Comparison of ENCODE assay signal across 8 mouse cellular contexts in the genomic region with DNA sequence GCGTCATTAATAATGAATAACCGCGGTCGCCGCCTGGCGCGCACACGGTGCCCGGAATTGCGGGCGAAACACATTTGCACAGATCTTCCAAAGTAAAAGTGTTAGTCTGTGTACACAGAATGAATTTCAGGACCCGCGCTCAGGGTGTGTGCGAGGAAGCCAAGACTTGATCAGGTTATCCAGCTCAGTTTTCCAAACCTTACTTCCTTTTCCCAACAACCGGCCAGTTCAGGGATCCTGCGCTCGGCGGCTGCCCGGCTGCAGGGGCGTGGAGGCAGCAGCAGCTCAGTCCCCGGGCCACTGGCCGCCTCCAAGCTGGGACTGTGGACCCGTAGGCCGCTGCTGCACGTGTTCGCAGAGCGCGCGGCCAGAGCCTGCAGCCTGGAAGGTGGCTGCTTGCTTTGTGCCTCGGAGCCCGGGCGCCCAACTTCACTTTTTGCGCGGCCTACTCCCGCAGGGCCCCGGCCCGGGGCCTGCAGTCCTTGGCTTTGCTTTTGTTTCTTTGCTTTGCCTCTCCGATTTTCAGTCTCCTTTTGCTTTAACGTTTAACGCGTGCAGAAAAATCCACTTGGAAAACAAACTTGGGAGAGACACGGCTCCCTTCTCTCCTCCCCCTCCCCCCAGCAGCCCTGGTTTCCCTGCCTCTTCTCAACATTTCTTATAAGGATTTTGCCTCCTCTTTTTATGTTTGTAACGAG. TPM values are rescaled to one million over a fixed set of nuclear protein-coding genes. Genes with fewer than 3 reads are reported as not detected.
DNase-seq lines count a peak whose midpoint lies in the region; ATAC-seq and TF ChIP-seq lines count a peak whose summit lies in the region.

No protein-coding gene starts in this region.

- under 1% methylated on average over 43 of the region's 43 CpGs for WGBS in embryonic facial prominence, embryonic 15.5 days
- WGBS in hindbrain, embryonic 13.5 days: under 1% methylated on average over 43 of the region's 43 CpGs
- WGBS in liver, embryonic 14.5 days (ENCODE audit: insufficient replicate concordance): under 1% methylated on average over 43 of the region's 43 CpGs
- under 1% methylated on average over 43 of the region's 43 CpGs for whole genome bisulfite sequencing in spleen, adult 2 months

- no peak for TF ChIP-seq CTCF in MEL (IDR thresholded peaks at IDR 0.05 in 2 of 3, conservative IDR thresholded peaks at IDR 0.05 in 1 of 3; ENCODE audit: control insufficient read depth in 1 of 3, insufficient read depth in 1 of 3, low read depth in 2 of 3, low read length in 3 of 3, poor library complexity in 1 of 3, severe bottlenecking in 1 of 3)
- no peak for TF ChIP-seq CTCF in liver, embryonic 14.5 days (IDR thresholded peaks at IDR 0.05; ENCODE audit: low read depth)
- TF ChIP-seq CTCF in spleen, adult 2 months (IDR thresholded peaks at IDR 0.05; ENCODE audit: extremely low read depth, insufficient read depth, insufficient read length, insufficient replicate concordance): no peak

- peak in 1 of 2 experiments; percentile 57; a peak in 3 of 4 replicates for TF ChIP-seq POLR2A in MEL (IDR thresholded peaks at IDR 0.05; ENCODE audit: control insufficient read depth in 1 of 2, insufficient read depth in 1 of 2, low read depth in 1 of 2, low read length in 2 of 2, poor library complexity in 1 of 2)
- no peak for TF ChIP-seq POLR2A in spleen, adult 2 months (IDR thresholded peaks at IDR 0.05; ENCODE audit: low read depth, low read length)

- no peaks in the 10 kb centered on the region for H3K9me3 ChIP-seq in MEL (replicated peaks; ENCODE audit: insufficient read depth, low read length)
- H3K9me3 ChIP-seq in embryonic facial prominence, embryonic 15.5 days (replicated peaks): no peaks in the 10 kb centered on the region
- H3K9me3 ChIP-seq in hindbrain, embryonic 13.5 days: no peaks in the 10 kb centered on the region
- no peaks in the 10 kb centered on the region for H3K9me3 ChIP-seq in liver, embryonic 14.5 days (ENCODE audit: control insufficient read depth, low read length)

- H3K4me1 ChIP-seq in MEL (ENCODE audit: control insufficient read depth in 1 of 2, insufficient read depth in 2 of 2, low read length in 2 of 2): peaks cover 9 to 18% of the 10 kb centered on the region in 2 experiments; a peak in 3 of 4 replicates
- H3K4me1 ChIP-seq in embryonic facial prominence, embryonic 15.5 days: peaks cover 29% of the 10 kb centered on the region
- H3K4me1 ChIP-seq in hindbrain, embryonic 13.5 days (replicated peaks): peaks cover 40% of the 10 kb centered on the region
- peaks cover 0 to 15% of the 10 kb centered on the region in 2 experiments; a peak in 3 of 4 replicates for H3K4me1 ChIP-seq in liver, embryonic 14.5 days (replicated peaks; ENCODE audit: control insufficient read depth in 2 of 2, insufficient read depth in 2 of 2, low read length in 1 of 2)
- H3K4me1 ChIP-seq in spleen, adult 2 months (ENCODE audit: control insufficient read depth, insufficient read depth, insufficient read length): peaks cover 4% of the 10 kb centered on the region

- TF ChIP-seq EP300 in MEL (IDR thresholded peaks at IDR 0.05; ENCODE audit: low read depth in 1 of 2, low read length in 2 of 2): no peak
- TF ChIP-seq EP300 in liver, embryonic 14.5 days (IDR thresholded peaks at IDR 0.05; ENCODE audit: low read depth): no peak

- H3K9ac ChIP-seq in MEL (ENCODE audit: control insufficient read depth, low read depth, low read length, poor library complexity, severe bottlenecking): peak overlapping the region; percentile 98
- peak overlapping the region; percentile 61 for H3K9ac ChIP-seq in embryonic facial prominence, embryonic 15.5 days
- H3K9ac ChIP-seq in hindbrain, embryonic 13.5 days: peak overlapping the region; percentile 99
- peak overlapping the region; percentile 70 for H3K9ac ChIP-seq in liver, embryonic 14.5 days (replicated peaks)

- H3K36me3 ChIP-seq in MEL (ENCODE audit: control insufficient read depth in 1 of 2, insufficient read depth in 2 of 2, low read length in 2 of 2): peaks cover 18 to 34% of the 10 kb centered on the region in 2 experiments
- H3K36me3 ChIP-seq in embryonic facial prominence, embryonic 15.5 days: peaks cover 9% of the 10 kb centered on the region
- H3K36me3 ChIP-seq in hindbrain, embryonic 13.5 days: peaks cover 17% of the 10 kb centered on the region
- H3K36me3 ChIP-seq in liver, embryonic 14.5 days (replicated peaks; ENCODE audit: control insufficient read depth, insufficient read depth, low read depth): peaks cover 19% of the 10 kb centered on the region
- peaks cover 13% of the 10 kb centered on the region for H3K36me3 ChIP-seq in spleen, adult 2 months (ENCODE audit: control insufficient read depth, insufficient read depth, low read length)

- H3K4me3 ChIP-seq in MEL (ENCODE audit: control insufficient read depth in 1 of 2, insufficient read depth in 1 of 2, low read depth in 2 of 2, low read length in 2 of 2): peak overlapping the region; percentile 69 to 82
- H3K4me3 ChIP-seq in embryonic facial prominence, embryonic 15.5 days (replicated peaks): peak overlapping the region; percentile 56
- H3K4me3 ChIP-seq in hindbrain, embryonic 13.5 days: peak overlapping the region; percentile 86
- H3K4me3 ChIP-seq in liver, embryonic 14.5 days (ENCODE audit: insufficient read depth in 1 of 2, low read depth in 2 of 2, low read length in 2 of 2): peak overlapping the region; percentile 68 to 83
- peak overlapping the region; percentile 70 for H3K4me3 ChIP-seq in spleen, adult 2 months (ENCODE audit: extremely low read depth, insufficient read depth, insufficient read length)

- TF ChIP-seq RAD21 in MEL (IDR thresholded peaks at IDR 0.05; ENCODE audit: low read depth, low read length): no peak

- peak overlapping the region; percentile 95 for H3K4me2 ChIP-seq in embryonic facial prominence, embryonic 15.5 days (replicated peaks)
- peak overlapping the region; percentile 99 for H3K4me2 ChIP-seq in hindbrain, embryonic 13.5 days
- H3K4me2 ChIP-seq in liver, embryonic 14.5 days (ENCODE audit: low read depth): peak overlapping the region; percentile 91

- H3K79me2 ChIP-seq in MEL (ENCODE audit: control insufficient read depth, insufficient read depth, low read length, poor library complexity): peaks cover 94% of the 10 kb centered on the region

- peak; percentile 44; the same call in 1 of the 2 replicates for ATAC-seq in embryonic facial prominence, embryonic 15.5 days (ENCODE audit: insufficient number of reproducible peaks, low FRiP score, low TSS enrichment, low read depth)
- peak; percentile 12; the same call in 1 of the 2 replicates for ATAC-seq in hindbrain, embryonic 13.5 days (ENCODE audit: low FRiP score)
- peak; percentile 19; the same call in 1 of the 2 replicates for ATAC-seq in liver, embryonic 14.5 days (ENCODE audit: insufficient read depth)

- H3K27me3 ChIP-seq in MEL (ENCODE audit: control insufficient read depth in 1 of 2, insufficient read depth in 2 of 2, low read length in 2 of 2): no peaks in the 10 kb centered on the region
- no peaks in the 10 kb centered on the region for H3K27me3 ChIP-seq in embryonic facial prominence, embryonic 15.5 days
- H3K27me3 ChIP-seq in hindbrain, embryonic 13.5 days: no peaks in the 10 kb centered on the region
- no peaks in the 10 kb centered on the region for H3K27me3 ChIP-seq in liver, embryonic 14.5 days (ENCODE audit: control insufficient read depth, insufficient read depth, low read length)
- peaks cover 1% of the 10 kb centered on the region; the same call in 1 of the 2 replicates for H3K27me3 ChIP-seq in spleen, adult 2 months (ENCODE audit: control insufficient read depth, insufficient read depth, low read length)

- DNase-seq in heart, adult 11 months: peak; percentile 81
- DNase-seq in heart, adult 8-10 months (ENCODE audit: low spot score): no peak
- peak; percentile 69 for DNase-seq in MEL (ENCODE audit: low read depth, low spot score)
- no peak for DNase-seq in liver, embryonic 14.5 days (ENCODE audit: low read depth in 3 of 3, low spot score in 3 of 3)
- peak in 1 of 2 experiments; percentile 51 for DNase-seq in spleen, adult 2 months (ENCODE audit: low read depth in 1 of 2, low spot score in 2 of 2)
- no peak for DNase-seq in right cerebral cortex, postnatal 25 days

- peak overlapping the region; percentile 96 for H3K27ac ChIP-seq in MEL (ENCODE audit: control insufficient read depth, low read depth, low read length)
- H3K27ac ChIP-seq in embryonic facial prominence, embryonic 15.5 days (replicated peaks): peak overlapping the region; percentile 98
- peak overlapping the region; percentile 100 for H3K27ac ChIP-seq in hindbrain, embryonic 13.5 days
- H3K27ac ChIP-seq in liver, embryonic 14.5 days: peak overlapping the region; percentile 38
- peak overlapping the region; percentile 87 for H3K27ac ChIP-seq in spleen, adult 2 months (ENCODE audit: insufficient read depth, low read length)

TF ChIP-seq in MEL, 35 proteins besides CTCF, POLR2A, EP300 and RAD21 (continues in another document):
- no peak; the same call in 1 of the 2 replicates for TF ChIP-seq POLR2AphosphoS2 (IDR thresholded peaks at IDR 0.05; ENCODE audit: low read length)
- 0 out of 2 replicates have a peak, but pooled peaks have one; percentile 6 for TF ChIP-seq SMC3 (IDR thresholded peaks at IDR 0.05; ENCODE audit: low read depth, low read length)
- peak; percentile 34; the same call in 1 of the 2 replicates for TF ChIP-seq SIN3A (IDR thresholded peaks at IDR 0.05; ENCODE audit: low read length)

RNA-seq across cellular contexts. Expression of a gene that starts 4.0 kb away (rescaled TPM):
- 1 to 10 TPM; 2.6 to 4.0 (median 2.9) TPM for total RNA-seq in heart, adult 8-10 months (2022)
- total RNA-seq in MEL (2012; rRNA removed): 37.0 and 43.8 TPM in 2 replicates
- 100 to 1,000 TPM in 1 of 2 experiments, 10 to 100 TPM in 1; 83.8 to 112 TPM for polyA plus RNA-seq in MEL (2012; ENCODE audit: insufficient read depth in 1 of 2, insufficient read length in 2 of 2, low read depth in 1 of 2, low replicate concordance in 2 of 2, missing spikeins in 1 of 2)
- polyA plus RNA-seq in embryonic facial prominence, embryonic 15.5 days (2015; fragmentation: Nextera tagmentation; extraction: Ambion mirVana): 41.7 and 43.0 TPM in 2 replicates
- 116 and 129 TPM in 2 replicates for polyA plus RNA-seq in hindbrain, embryonic 13.5 days (2015; fragmentation: Nextera tagmentation; extraction: Ambion mirVana)
- 10.9 and 13.0 TPM in 2 replicates for polyA plus RNA-seq in liver, embryonic 14.5 days (2012; rRNA removed)
- polyA plus RNA-seq in liver, embryonic 14.5 days (2014; fragmentation: Nextera tagmentation; extraction: Ambion mirVana): 29.4 and 33.0 TPM in 2 replicates
- 24.2 and 26.2 TPM in 2 replicates for polyA plus RNA-seq in spleen, adult 2 months (2012; rRNA removed)

RNA-seq across cellular contexts. Expression of a gene that starts 7.0 kb away (rescaled TPM):
- not detected for total RNA-seq in heart, adult 8-10 months (2022)
- total RNA-seq in MEL (2012; rRNA removed): not detected in 2 replicates
- polyA plus RNA-seq in MEL (2012; ENCODE audit: insufficient read depth in 1 of 2, insufficient read length in 2 of 2, low read depth in 1 of 2, low replicate concordance in 2 of 2, missing spikeins in 1 of 2): not detected
- not detected in 2 replicates for polyA plus RNA-seq in embryonic facial prominence, embryonic 15.5 days (2015; fragmentation: Nextera tagmentation; extraction: Ambion mirVana)
- 0.23 TPM in 1 of 2 replicates, not detected in the other for polyA plus RNA-seq in hindbrain, embryonic 13.5 days (2015; fragmentation: Nextera tagmentation; extraction: Ambion mirVana)
- polyA plus RNA-seq in liver, embryonic 14.5 days (2012; rRNA removed): not detected in 2 replicates
- not detected in 2 replicates for polyA plus RNA-seq in liver, embryonic 14.5 days (2014; fragmentation: Nextera tagmentation; extraction: Ambion mirVana)
- not detected in 2 replicates for polyA plus RNA-seq in spleen, adult 2 months (2012; rRNA removed)

Comparison
In these comparisons a context has a peak if more than half of its experiments do, and no peak if none do; other contexts are left out.
1. DNase-seq: peak in heart, adult 11 months (single experiment) and MEL (single experiment); none in heart, adult 8-10 months (single experiment), liver, embryonic 14.5 days (0 of 3) and right cerebral cortex, postnatal 25 days (single experiment).
2. H3K27ac ChIP-seq: peak in every context shown above with its lines; median percentile 100 in hindbrain, embryonic 13.5 days; 98 in embryonic facial prominence, embryonic 15.5 days; 96 in MEL; 87 in spleen, adult 2 months; 38 in liver, embryonic 14.5 days.
3. Peak in every context shown above with its lines, with median percentiles within 50 percentile points of each other: H3K4me3 ChIP-seq, H3K9ac ChIP-seq, ATAC-seq and H3K4me2 ChIP-seq.